Mouse (Mus musculus): ENCODE data around the gene Ugt1a6b.
"Not testable (repeated sequence)": the region's sequence is repeated elsewhere in the genome, so short reads cannot be mapped to it uniquely, and the experiment has no call there.

The Ugt1a6b gene

GRCm38 (mm10) chr1:88223011-88223515 is 120.0 kb downstream of the Ugt1a6b start:
- not testable (repeated sequence) for DNase-seq (ENCODE audit: extremely low read depth, low read depth, low spot score)

DNA sequence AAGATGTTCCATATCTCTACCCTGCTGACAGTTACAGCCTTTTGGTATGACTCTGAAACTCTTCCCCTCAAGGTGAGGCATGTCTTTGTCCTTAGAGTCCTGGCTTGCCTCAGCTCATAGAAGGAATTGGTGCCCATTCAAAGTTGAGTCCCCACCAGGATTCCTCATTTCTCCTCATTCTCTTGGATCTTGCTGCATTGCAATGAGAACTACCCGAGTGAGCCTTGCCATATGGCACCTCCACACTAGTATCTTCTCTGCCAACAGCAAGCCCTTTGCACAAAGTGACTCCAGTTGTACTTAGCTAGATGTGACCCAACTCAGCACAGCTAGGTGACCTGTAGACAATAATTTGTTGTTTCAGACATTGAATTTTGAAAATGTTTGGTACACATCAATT is 120.5 kb downstream of the Ugt1a6b start:
- DNase-seq (ENCODE audit: extremely low read depth, low read depth, low spot score) = no peak

GRCm38 (mm10) chr1:88224029-88224776 is 121.2 kb downstream of the Ugt1a6b start:
- DNase-seq (ENCODE audit: extremely low read depth, low read depth, low spot score) = peak; percentile 99

- DNase-seq (ENCODE audit: extremely low read depth, low read depth, low spot score) = not testable (repeated sequence)
Measured at GRCm38 (mm10) chr1:88225301-88225700, 122.2 kb downstream of the Ugt1a6b start.

GRCm38 (mm10) chr1:88225741-88226140 is 122.7 kb downstream of the Ugt1a6b start:
- DNase-seq (ENCODE audit: extremely low read depth, low read depth, low spot score) = no peak

DNA sequence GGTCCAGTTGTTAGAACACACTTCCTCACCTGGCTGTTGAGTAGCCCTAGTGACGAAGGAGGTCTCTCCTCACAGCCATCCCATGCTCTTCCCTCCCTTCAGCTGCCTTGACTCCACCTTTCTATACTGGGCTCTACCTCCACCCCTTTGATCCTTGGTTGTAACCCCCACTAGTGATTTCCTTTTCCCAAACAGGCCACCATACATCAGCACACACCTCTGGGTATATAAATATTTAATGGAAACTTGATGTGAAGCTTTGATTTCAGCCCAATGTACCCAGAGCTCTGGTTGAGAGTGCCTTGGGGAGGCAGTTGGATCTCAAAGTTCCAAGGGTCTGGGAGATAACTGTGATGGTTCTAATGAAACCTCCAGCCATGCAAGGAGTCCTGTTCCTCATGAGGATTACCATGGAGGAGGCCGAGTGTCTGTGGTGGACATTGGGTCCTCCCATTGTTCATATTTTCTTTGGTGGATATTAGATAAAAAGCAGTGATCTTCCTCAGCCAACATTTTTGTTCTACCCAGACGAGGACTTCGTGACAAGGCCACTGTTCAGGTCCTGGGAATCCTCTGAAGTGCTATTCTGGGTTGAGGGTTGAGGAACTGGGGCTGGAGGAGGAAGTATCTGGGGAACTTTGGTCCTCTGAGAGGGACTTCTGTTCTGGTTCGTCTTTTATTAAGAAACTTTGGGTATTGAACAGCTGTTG is 123.8 kb downstream of the Ugt1a6b start, which contains the start of gene Mroh2a:
TSS of gene Mroh2a (plus strand) at position 317 of the 710 bp plus-strand sequence.
- no peak for DNase-seq (ENCODE audit: extremely low read depth, low read depth, low spot score)

- no peak for DNase-seq (ENCODE audit: extremely low read depth, low read depth, low spot score)
Measured at GRCm38 (mm10) chr1:88227482-88227881, 124.4 kb downstream of the Ugt1a6b start.

DNA sequence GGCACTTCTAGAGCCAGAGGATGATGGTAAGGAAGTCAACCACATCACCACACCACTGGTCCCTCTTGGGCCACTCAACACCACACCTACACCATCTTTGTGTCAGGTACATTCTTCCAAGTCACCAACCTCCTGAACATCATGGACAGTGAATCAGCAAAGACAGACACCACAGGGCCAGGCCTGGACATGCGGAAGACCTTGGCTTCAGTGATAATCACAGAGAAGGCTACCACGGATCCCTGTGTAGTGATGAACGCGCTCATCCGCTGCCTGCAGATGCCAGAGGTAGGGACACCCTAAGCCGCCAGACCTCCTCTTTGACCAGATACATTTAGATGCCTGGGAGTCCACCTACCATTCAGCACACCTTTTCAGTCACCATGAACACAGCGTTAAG is 125.1 kb downstream of the Ugt1a6b start:
- no peak for DNase-seq (ENCODE audit: extremely low read depth, low read depth, low spot score)

GRCm38 (mm10) chr1:88229566-88229965 is 126.5 kb downstream of the Ugt1a6b start:
- no peak for DNase-seq (ENCODE audit: extremely low read depth, low read depth, low spot score)

DNA sequence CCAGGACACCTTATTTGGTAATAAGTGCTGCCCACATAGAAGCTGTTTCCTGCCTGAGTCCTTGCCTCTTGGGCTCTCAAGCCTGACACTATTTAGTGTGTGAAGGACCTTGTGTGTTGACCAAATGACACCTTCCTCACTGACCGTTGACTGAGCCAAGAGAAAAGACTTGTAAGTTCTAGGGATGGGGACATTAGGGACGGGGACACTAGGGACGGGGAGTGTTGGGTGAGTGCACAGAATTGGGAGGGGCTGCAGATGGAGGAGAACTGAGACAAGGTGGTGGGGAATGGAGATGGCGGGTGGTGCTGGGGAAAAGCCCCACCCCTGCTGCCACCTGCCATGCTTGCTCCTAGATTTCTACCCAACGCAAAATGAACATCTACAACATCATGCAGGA is 126.9 kb downstream of the Ugt1a6b start:
- no peak for DNase-seq (ENCODE audit: extremely low read depth, low read depth, low spot score)

GRCm38 (mm10) chr1:88230421-88230820 is 127.4 kb downstream of the Ugt1a6b start:
- no peak for DNase-seq (ENCODE audit: extremely low read depth, low read depth, low spot score)

DNA sequence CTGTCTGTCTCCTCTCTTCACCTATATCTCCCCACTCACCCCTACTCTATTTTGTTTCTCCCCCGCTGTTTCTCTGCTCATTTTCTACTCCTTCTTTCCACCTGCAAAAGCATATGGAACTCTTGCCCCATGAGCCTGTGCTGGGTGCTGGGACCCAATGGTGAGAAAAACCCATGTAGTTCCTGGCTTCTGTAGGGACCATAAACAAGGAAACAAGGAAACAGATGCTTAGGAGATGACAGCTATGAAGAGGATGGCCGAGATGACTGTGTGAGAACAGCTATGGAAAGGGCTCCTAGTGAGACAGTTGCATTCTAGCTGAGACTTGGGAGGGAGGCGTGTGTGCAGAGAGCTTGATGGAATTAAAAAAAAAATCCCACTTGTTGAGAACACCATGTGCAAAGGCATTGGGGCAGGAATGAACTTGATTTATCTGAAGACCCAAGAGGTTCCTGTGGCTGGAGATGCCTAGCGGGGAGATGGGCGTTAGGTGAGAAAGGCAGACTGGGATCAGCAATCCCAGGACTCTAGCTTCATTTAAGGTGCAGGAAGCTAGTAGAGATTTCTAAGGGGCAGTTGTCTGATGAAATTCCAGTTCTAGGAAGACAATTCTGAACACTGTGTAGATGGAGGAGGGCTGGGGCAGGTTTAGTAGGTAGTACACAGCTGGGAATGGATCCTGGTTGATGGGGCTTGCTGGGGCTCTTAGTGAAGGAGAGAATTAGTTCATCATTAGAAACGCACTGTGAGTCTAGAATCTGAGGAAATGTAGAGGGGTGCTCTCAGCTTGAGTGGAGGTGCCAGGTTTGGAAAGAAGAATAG is 128.1 kb downstream of the Ugt1a6b start:
- no peak for DNase-seq (ENCODE audit: extremely low read depth, low read depth, low spot score)

- no peak for DNase-seq (ENCODE audit: extremely low read depth, low read depth, low spot score)
Measured at GRCm38 (mm10) chr1:88231803-88232499, 128.9 kb downstream of the Ugt1a6b start.

DNA sequence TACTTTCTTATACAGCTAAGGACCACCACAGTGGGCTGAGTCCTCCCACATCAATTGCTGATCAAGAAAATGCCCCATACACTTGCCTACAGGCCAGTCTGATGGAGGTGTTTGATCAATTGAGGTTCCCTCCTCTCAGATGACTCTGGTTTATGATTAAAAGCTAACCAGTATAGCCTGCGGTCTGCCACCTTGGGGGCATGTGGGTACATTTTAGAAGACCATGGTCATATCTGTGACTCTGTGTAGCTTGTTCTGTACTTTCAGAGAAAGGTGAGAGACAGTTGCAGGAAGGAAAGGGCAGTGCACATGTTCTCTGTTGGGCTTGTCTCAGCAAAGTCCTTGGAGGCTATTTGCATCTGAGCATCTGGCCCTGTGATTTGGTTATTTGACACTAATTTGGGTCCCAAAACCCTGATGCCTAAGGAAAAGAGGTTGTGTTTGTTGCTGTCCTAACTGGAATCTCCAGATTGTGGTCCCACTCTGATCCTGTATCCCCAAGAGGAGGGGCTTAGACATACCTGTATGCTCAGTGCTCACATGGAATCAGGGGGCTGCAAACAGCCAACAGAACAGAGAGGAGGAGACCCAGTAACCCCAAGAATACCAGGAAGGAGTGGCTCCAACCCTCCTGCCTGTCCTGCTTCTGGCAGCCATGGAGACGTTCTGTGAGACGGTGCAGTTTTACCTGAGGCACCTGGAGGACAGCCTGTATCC is 129.8 kb downstream of the Ugt1a6b start:
- DNase-seq (ENCODE audit: extremely low read depth, low read depth, low spot score) = no peak

- no peak for DNase-seq (ENCODE audit: extremely low read depth, low read depth, low spot score)
Measured at GRCm38 (mm10) chr1:88233421-88234247, 130.6 kb downstream of the Ugt1a6b start.

GRCm38 (mm10) chr1:88234248-88234610 is 131.2 kb downstream of the Ugt1a6b start:
- DNase-seq (ENCODE audit: extremely low read depth, low read depth, low spot score) = no peak

DNA sequence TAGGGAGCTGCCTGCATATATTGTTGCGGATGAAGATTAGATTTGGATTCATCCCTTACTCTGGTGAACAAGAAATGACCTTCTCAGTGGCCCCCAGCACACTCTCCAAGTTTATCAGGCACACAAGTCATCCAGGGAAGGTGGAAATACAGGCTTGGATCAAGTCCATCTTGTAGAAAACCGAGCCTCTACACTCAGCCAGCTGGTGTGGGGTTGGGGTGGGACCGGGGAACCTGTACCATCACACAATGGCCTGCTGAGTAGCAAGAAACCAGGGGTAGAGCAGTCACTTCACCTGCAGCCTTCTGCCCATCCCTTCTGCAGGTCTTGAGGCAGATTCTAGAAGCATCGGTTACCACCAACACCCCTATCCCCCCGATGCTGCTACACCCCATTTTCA is 131.6 kb downstream of the Ugt1a6b start:
- DNase-seq (ENCODE audit: extremely low read depth, low read depth, low spot score) = no peak

GRCm38 (mm10) chr1:88235046-88235893 is 132.2 kb downstream of the Ugt1a6b start:
- no peak for DNase-seq (ENCODE audit: extremely low read depth, low read depth, low spot score)

Measured in fat pad, adult 2 months (tissue).